Mouse (Mus musculus) midbrain, embryonic 13.5 days (tissue): Measurements from ENCODE around the gene Tenm1. TPM values are rescaled to one million over a fixed set of nuclear protein-coding genes. Genes with fewer than 3 reads are reported as not detected.

Source experiments
- ATAC-seq: fragments of 200-750 bp; cut with Nextera tagmentation; 2 replicates; pipeline ENCODE4 v1.8.0; 2017; ENCODE audit warnings: mild to moderate bottlenecking, moderate TSS enrichment, moderate library complexity
- H3K27ac ChIP-seq: fragments of 300-500 bp; sonication (generic); 2 replicates; pipeline ENCODE4 v1.5.1; 2015; ENCODE audit warnings: inconsistent platforms, mild to moderate bottlenecking, moderate library complexity
- H3K27me3 ChIP-seq: fragments of 300-500 bp; sonication (generic); 2 replicates; pipeline ENCODE4 v1.6.1; 2015; ENCODE audit warnings: mild to moderate bottlenecking, inconsistent platforms
- H3K36me3 ChIP-seq: fragments of 300-500 bp; sonication (generic); 2 replicates; pipeline ENCODE4 v1.6.1; 2015; ENCODE audit warnings: mild to moderate bottlenecking, inconsistent platforms
- H3K4me1 ChIP-seq: fragments of 300-500 bp; sonication (generic); replicated peaks from 2 replicates; pipeline ENCODE4 v1.6.1; 2015; ENCODE audit warnings: inconsistent platforms
- H3K4me2 ChIP-seq: fragments of 300-500 bp; sonication (generic); replicated peaks from 2 replicates; pipeline ENCODE4 v1.6.1; 2015; ENCODE audit warnings: moderate library complexity, mild to moderate bottlenecking, inconsistent platforms
- H3K4me3 ChIP-seq: fragments of 300-500 bp; sonication (generic); replicated peaks from 2 replicates; pipeline ENCODE4 v1.5.1; 2015; ENCODE audit warnings: mild to moderate bottlenecking, inconsistent platforms
- H3K9ac ChIP-seq: fragments of 300-500 bp; sonication (generic); replicated peaks from 2 replicates; pipeline ENCODE4 v1.6.1; 2015; ENCODE audit warnings: mild to moderate bottlenecking, inconsistent platforms
- H3K9me3 ChIP-seq: fragments of 300-500 bp; sonication (generic); 2 replicates; pipeline ENCODE4 v1.6.1; 2016; ENCODE audit warnings: mild to moderate bottlenecking, inconsistent platforms
- WGBS: fragments of 180-500 bp; shearing (Covaris S2); methylation state at CpG from one replicate; pipeline ENCODE4 v1.1.7; 2015; 5-methylcytosine and 5-hydroxymethylcytosine counted together
- polyA plus RNA-seq: library from polyadenylated mRNA; unstranded; fragments of >200 nt; fragmentation: Nextera tagmentation; extraction: Ambion mirVana; gene quantifications from 2 replicates; pipeline ENCODE4 v1.2.1, GENCODE M21; 2015

Gene Tenm1
- polyA plus RNA-seq, 1 experiment from 2014 or later: 18.0 TPM

DNA sequence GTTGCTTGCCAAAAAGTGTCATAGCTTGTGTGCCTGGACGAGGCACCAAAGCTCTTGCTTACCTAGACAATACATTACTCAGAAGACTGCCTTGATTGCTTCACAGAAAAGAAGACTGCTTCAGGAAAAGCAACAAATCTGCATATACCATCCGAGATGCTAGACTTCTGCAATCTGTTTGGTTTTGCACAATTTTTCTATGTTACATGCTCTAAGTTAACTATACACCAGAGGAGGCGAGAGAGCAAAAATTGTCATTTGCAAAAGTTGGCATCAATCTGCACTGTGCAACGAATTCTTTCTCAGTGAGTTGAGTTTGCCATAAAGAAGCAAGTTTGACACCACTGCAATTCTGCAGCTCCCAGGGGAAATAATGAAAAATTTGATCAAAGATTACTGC is 193.1 kb downstream of the Tenm1 start:
- Histone ChIP-seq H3K9ac (no peak overlapping the region), H3K4me3 (no peak overlapping the region), H3K4me2 (no peak overlapping the region), H3K27me3 (no peaks in the 10 kb centered on the region), H3K9me3 (no peaks in the 10 kb centered on the region), H3K36me3 (no peaks in the 10 kb centered on the region), H3K4me1 (no peaks in the 10 kb centered on the region), H3K27ac (no peak overlapping the region)
- no peak for ATAC-seq
- WGBS: 70% methylated on average over 4 of the region's 4 CpGs

GRCm38 (mm10) chrX:43205003-43205402 is 223.9 kb downstream of the Tenm1 start:
- no peak overlapping the region for H3K4me3 ChIP-seq
- H3K4me2 ChIP-seq: no peak overlapping the region
- H3K27ac ChIP-seq: no peak overlapping the region
- H3K9me3 ChIP-seq: no peaks in the 10 kb centered on the region
- no peak for ATAC-seq
- WGBS: 88% methylated on average over 3 of the region's 3 CpGs
- H3K27me3 ChIP-seq: no peaks in the 10 kb centered on the region
- no peaks in the 10 kb centered on the region for H3K36me3 ChIP-seq
- H3K4me1 ChIP-seq: no peaks in the 10 kb centered on the region
- no peak overlapping the region for H3K9ac ChIP-seq

DNA sequence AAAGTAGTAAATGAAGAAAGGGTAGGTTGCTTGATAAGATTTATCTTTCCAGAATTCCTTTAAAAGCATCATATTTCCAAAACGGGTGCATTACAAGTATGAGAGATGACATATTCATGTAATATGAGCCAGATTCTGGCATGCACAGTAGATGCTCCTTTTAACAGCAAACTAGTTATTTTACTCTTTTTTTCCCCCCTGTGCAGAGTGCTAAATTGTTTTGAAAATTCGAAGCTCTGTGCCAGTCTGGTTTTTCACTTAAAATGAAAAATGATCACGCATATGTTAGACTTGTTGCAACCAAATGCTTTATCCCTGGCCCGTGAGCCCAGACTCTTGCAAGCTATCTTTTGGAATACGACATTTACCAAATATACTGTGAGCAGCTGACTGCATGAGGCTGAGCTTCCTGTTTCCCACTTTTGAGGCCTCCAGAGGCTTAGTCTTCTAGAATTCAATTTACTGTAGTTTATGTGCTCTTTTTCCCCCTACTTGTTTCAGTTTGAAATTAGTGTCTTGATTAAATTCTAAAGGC is 226.6 kb downstream of the Tenm1 start:
- H3K27me3 ChIP-seq: no peaks in the 10 kb centered on the region
- H3K27ac ChIP-seq: no peak overlapping the region
- no peak overlapping the region for H3K4me2 ChIP-seq
- H3K4me3 ChIP-seq: no peak overlapping the region
- no peak overlapping the region for H3K9ac ChIP-seq
- WGBS: 79% methylated on average over 5 of the region's 5 CpGs
- H3K4me1 ChIP-seq: no peaks in the 10 kb centered on the region
- no peak for ATAC-seq
- H3K9me3 ChIP-seq: no peaks in the 10 kb centered on the region
- H3K36me3 ChIP-seq: no peaks in the 10 kb centered on the region

DNA sequence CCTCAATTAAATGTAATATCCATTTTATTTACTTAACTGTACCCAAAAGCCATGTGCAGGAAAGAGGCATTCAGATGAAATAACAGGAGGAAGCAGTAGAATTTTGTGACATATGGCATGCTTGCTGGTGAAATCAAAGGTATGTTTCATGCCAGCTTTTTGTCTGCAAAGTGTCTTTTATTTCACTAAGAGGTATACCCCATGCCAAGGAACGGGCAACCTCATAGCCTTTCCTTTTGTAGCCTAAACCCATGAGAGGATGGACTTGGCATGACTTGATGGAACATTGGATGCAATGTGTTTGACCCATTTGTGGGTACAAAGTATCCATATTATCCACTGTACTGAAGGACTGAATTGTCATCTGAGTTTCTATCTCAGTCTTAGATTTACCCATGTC is 246.0 kb downstream of the Tenm1 start:
- Histone ChIP-seq H3K4me1 (no peaks in the 10 kb centered on the region), H3K36me3 (no peaks in the 10 kb centered on the region), H3K27me3 (no peaks in the 10 kb centered on the region), H3K4me3 (no peak overlapping the region), H3K27ac (no peak overlapping the region), H3K4me2 (no peak overlapping the region), H3K9ac (no peak overlapping the region), H3K9me3 (no peaks in the 10 kb centered on the region)
- 78% methylated on average over 1 of the region's 1 CpGs for WGBS
- ATAC-seq: no peak

GRCm38 (mm10) chrX:43151561-43151960 is 277.4 kb downstream of the Tenm1 start:
- Histone ChIP-seq H3K4me1 (no peaks in the 10 kb centered on the region), H3K4me3 (no peak overlapping the region), H3K27ac (no peak overlapping the region), H3K27me3 (no peaks in the 10 kb centered on the region), H3K9ac (no peak overlapping the region), H3K4me2 (no peak overlapping the region), H3K36me3 (no peaks in the 10 kb centered on the region), H3K9me3 (no peaks in the 10 kb centered on the region)
- WGBS: 88% methylated on average over 3 of the region's 3 CpGs
- ATAC-seq: no peak

DNA sequence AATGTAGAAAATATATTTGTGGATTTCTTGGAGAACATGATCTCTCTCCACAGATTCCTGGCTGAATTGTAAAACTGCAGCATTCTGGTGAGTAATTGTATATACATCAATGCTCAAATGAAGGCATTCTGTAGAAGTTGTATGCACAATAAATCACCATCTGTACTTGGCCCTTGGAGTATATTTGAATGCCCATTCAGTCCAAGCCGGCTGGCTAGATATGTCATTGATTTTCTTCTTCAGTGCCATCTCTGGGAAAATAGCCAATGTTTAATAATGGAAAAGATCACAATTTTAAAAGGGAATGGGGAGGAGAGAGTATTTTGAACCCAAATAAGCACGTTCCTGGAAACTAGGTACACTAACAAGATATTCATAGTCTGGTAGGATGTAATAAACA is 299.2 kb downstream of the Tenm1 start:
- H3K36me3 ChIP-seq: no peaks in the 10 kb centered on the region
- no peak overlapping the region for H3K4me2 ChIP-seq
- H3K27ac ChIP-seq: no peak overlapping the region
- H3K9me3 ChIP-seq: no peaks in the 10 kb centered on the region
- WGBS: 66% methylated on average over 2 of the region's 2 CpGs
- no peak for ATAC-seq
- H3K4me3 ChIP-seq: no peak overlapping the region
- H3K4me1 ChIP-seq: no peaks in the 10 kb centered on the region
- no peak overlapping the region for H3K9ac ChIP-seq
- H3K27me3 ChIP-seq: no peaks in the 10 kb centered on the region

DNA sequence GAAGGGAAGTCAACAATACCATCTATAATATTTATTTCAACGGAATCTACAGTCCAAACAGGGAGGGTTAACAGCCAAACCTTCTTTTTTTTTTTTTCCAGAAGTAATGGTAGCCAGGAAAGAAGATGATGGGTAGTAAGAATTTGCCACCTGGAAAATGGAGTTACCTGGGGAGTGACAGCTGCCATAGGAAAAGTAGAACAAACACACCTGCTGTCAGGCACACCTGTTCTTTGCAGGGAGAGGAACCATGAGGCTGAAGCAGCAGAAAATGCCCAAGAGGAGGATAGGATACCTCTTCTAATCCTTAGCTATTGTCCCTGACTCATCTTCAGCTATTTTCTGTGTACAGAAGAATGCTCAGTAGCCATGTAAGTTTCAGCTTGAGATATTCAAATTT is 306.4 kb downstream of the Tenm1 start:
- H3K9ac ChIP-seq: no peak overlapping the region
- no peak overlapping the region for H3K4me2 ChIP-seq
- ATAC-seq: no peak
- no peaks in the 10 kb centered on the region for H3K36me3 ChIP-seq
- H3K9me3 ChIP-seq: no peaks in the 10 kb centered on the region
- no peaks in the 10 kb centered on the region for H3K27me3 ChIP-seq
- 82% methylated on average over 1 of the region's 1 CpGs for WGBS
- H3K27ac ChIP-seq: no peak overlapping the region
- H3K4me3 ChIP-seq: no peak overlapping the region
- H3K4me1 ChIP-seq: no peaks in the 10 kb centered on the region

- 85% methylated on average over 1 of the region's 1 CpGs for WGBS
- no peak for ATAC-seq
These were observed 306.9 kb downstream of the Tenm1 start for GRCm38 (mm10) chrX:43122001-43122400.

GRCm38 (mm10) chrX:42986100-42986499 is 442.8 kb downstream of the Tenm1 start:
- Histone ChIP-seq H3K4me3 (no peak overlapping the region), H3K4me1 (no peaks in the 10 kb centered on the region), H3K9me3 (no peaks in the 10 kb centered on the region), H3K27ac (no peak overlapping the region), H3K36me3 (no peaks in the 10 kb centered on the region), H3K27me3 (no peaks in the 10 kb centered on the region), H3K9ac (no peak overlapping the region), H3K4me2 (no peak overlapping the region)
- WGBS: 86% methylated on average over 2 of the region's 2 CpGs
- no peak for ATAC-seq

More at GRCm38 (mm10) chrX:43122001-43122400, 306.9 kb downstream of the Tenm1 start:
- Histone ChIP-seq H3K27ac (no peak overlapping the region), H3K27me3 (no peaks in the 10 kb centered on the region), H3K4me2 (no peak overlapping the region), H3K4me3 (no peak overlapping the region), H3K36me3 (no peaks in the 10 kb centered on the region), H3K4me1 (no peaks in the 10 kb centered on the region), H3K9me3 (no peaks in the 10 kb centered on the region), H3K9ac (no peak overlapping the region)

DNA sequence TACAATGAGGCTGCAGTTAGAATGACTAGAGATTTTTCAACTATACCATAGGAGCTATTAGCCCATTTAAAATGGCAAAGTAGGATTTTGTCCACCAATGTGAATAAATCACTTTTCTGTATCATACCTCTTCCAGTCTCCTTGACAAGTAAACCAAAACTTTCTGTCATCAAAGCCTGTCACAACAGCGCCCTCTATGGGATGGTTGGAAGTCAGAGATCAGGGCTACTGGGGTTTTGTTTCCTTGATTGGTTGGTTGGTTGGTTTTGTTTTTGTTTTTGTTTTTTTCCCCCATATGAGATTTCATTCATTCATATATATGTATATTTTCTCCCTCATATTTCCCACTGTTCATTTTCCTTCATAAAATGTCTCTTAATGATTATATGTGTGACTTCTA is 455.4 kb downstream of the Tenm1 start:
- 12% methylated on average over 1 of the region's 1 CpGs for WGBS
- Histone ChIP-seq H3K4me3 (no peak overlapping the region), H3K27ac (no peak overlapping the region), H3K36me3 (no peaks in the 10 kb centered on the region), H3K4me2 (no peak overlapping the region), H3K4me1 (no peaks in the 10 kb centered on the region), H3K9me3 (no peaks in the 10 kb centered on the region), H3K9ac (no peak overlapping the region), H3K27me3 (no peaks in the 10 kb centered on the region)
- no peak for ATAC-seq

GRCm38 (mm10) chrX:42967611-42968010 is 461.3 kb downstream of the Tenm1 start:
- no peak overlapping the region for H3K4me3 ChIP-seq
- no peak overlapping the region for H3K4me2 ChIP-seq
- WGBS: 64% methylated on average over 5 of the region's 5 CpGs
- no peak overlapping the region for H3K9ac ChIP-seq
- H3K9me3 ChIP-seq: no peaks in the 10 kb centered on the region
- no peaks in the 10 kb centered on the region for H3K36me3 ChIP-seq
- H3K27ac ChIP-seq: no peak overlapping the region
- H3K4me1 ChIP-seq: no peaks in the 10 kb centered on the region
- no peak for ATAC-seq
- H3K27me3 ChIP-seq: no peaks in the 10 kb centered on the region

DNA sequence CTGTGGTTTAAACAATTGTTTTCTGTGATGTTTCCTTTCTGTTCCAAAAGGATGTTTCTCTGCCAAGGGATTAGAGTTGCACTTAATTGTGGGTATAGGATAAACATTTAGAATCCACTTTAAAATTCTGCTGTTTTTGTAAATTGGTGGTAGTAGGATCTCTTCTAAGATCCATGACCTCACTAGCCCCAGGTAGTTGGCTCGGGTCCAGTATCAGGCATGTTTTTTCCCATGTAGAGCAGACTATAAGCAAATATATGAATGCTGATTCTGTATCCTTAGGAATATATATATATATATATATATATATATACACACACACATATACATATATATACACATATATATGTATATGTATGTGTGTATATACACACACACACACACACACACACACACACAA is 567.2 kb downstream of the Tenm1 start:
- WGBS: 88% methylated on average over 1 of the region's 1 CpGs
- Histone ChIP-seq H3K27ac (no peak overlapping the region), H3K4me3 (no peak overlapping the region), H3K4me1 (no peaks in the 10 kb centered on the region), H3K9ac (no peak overlapping the region), H3K36me3 (no peaks in the 10 kb centered on the region), H3K27me3 (no peaks in the 10 kb centered on the region), H3K4me2 (no peak overlapping the region), H3K9me3 (no peaks in the 10 kb centered on the region)
- ATAC-seq: no peak

GRCm38 (mm10) chrX:42781566-42781965 is 647.4 kb downstream of the Tenm1 start:
- H3K27ac ChIP-seq: no peak overlapping the region
- 48% methylated on average over 4 of the region's 4 CpGs for WGBS
- H3K4me1 ChIP-seq: no peaks in the 10 kb centered on the region
- no peaks in the 10 kb centered on the region for H3K9me3 ChIP-seq
- no peak for ATAC-seq
- no peak overlapping the region for H3K4me2 ChIP-seq
- no peaks in the 10 kb centered on the region for H3K27me3 ChIP-seq
- no peaks in the 10 kb centered on the region for H3K36me3 ChIP-seq
- no peak overlapping the region for H3K4me3 ChIP-seq
- no peak overlapping the region for H3K9ac ChIP-seq
